Mouse (Mus musculus) mouse embryonic stem cell (cell line): ENCODE data around the gene Sugct.

ENCODE experiments used
- in situ Hi-C, 2 experiments: fragments of 300-500 bp; cut with MboI; formaldehyde crosslinking; loops; 1 replicate in 1 of 2; 3 replicates in 1 of 2; pipeline ENCODE4 v1.14.3; 2019 to 2020; ENCODE audit warnings: low sequenced_read_pairs in 2 of 2, low pct_unique_long_range_greater_than_20kb in 1 of 2, mixed read lengths in 1 of 2; ENCODE audit not compliant: unreplicated experiment in 1 of 2

Sugct gene

GRCm38 (mm10) chr13:17084946-17085852, 610.2 kb downstream of the Sugct start:
- in situ Hi-C loops: no loop called here

GRCm38 (mm10) chr13:17081618-17082017, 613.7 kb downstream of the Sugct start:
- in situ Hi-C loops: no loop called here

GRCm38 (mm10) chr13:17065552-17065951, 629.8 kb downstream of the Sugct start:
- in situ Hi-C loops: no loop called here

- in situ Hi-C loops: no loop called here
Observed at GRCm38 (mm10) chr13:17056650-17057049, 638.7 kb downstream of the Sugct start.

- in situ Hi-C loops: no loop called here
Observed at GRCm38 (mm10) chr13:17043426-17044224, 651.7 kb downstream of the Sugct start.

- in situ Hi-C loops: no loop called here
Observed at GRCm38 (mm10) chr13:17042332-17042731, 653.0 kb downstream of the Sugct start.

- in situ Hi-C loops: no loop called here
Observed at GRCm38 (mm10) chr13:17039727-17040126, 655.6 kb downstream of the Sugct start.

- in situ Hi-C loops: no loop called here
Observed at GRCm38 (mm10) chr13:17038341-17038740, 657.0 kb downstream of the Sugct start.

GRCm38 (mm10) chr13:17037899-17038298, 657.5 kb downstream of the Sugct start:
- in situ Hi-C loops: no loop called here

GRCm38 (mm10) chr13:17030761-17031160, 664.6 kb downstream of the Sugct start:
- in situ Hi-C loops: no loop called here

GRCm38 (mm10) chr13:17028595-17028994, 666.8 kb downstream of the Sugct start:
- in situ Hi-C loops: no loop called here

- in situ Hi-C loops: no loop called here
Observed at GRCm38 (mm10) chr13:17027846-17028529, 667.4 kb downstream of the Sugct start.

GRCm38 (mm10) chr13:17027001-17027400, 668.4 kb downstream of the Sugct start:
- in situ Hi-C loops: no loop called here

- in situ Hi-C loops: no loop called here
Observed at GRCm38 (mm10) chr13:16996464-16996863, 698.9 kb downstream of the Sugct start.

GRCm38 (mm10) chr13:16995321-16995720, 700.0 kb downstream of the Sugct start:
- in situ Hi-C loops: no loop called here

GRCm38 (mm10) chr13:16977743-16978142, 717.6 kb downstream of the Sugct start:
- in situ Hi-C loops: no loop called here

GRCm38 (mm10) chr13:16971277-16971676, 724.1 kb downstream of the Sugct start:
- in situ Hi-C loops: no loop called here

- in situ Hi-C loops: no loop called here
Observed at GRCm38 (mm10) chr13:16968995-16969394, 726.4 kb downstream of the Sugct start.
